Mouse (Mus musculus) heart, adult 18-20 months (tissue): ENCODE measurements at regions not wholly inside any gene's neighbourhood (a gene's known extent, or its start where the extent isn't known, plus 50 kb on each side); places are given as distances from the start of the nearest gene placed in this dataset.
A peak's percentile ranks its signal among the peaks of the same experiment; 100 is the strongest.

Experiments used
- DNase-seq, 2 experiments: peaks; one replicate each; pipeline ENCODE4 v3.0.0; 2021 to 2022; ENCODE audit warnings: mixed read lengths in 1 of 2

- DNase-seq: no peak
Observed at GRCm38 (mm10) chr2:55817273-55817672, 381.5 kb downstream of the Kcnj3 start.

GRCm38 (mm10) chr2:55818220-55818619, 382.4 kb downstream of the Kcnj3 start:
- DNase-seq: peak; percentile 5 to 9

GRCm38 (mm10) chr2:55822726-55823125, 387.0 kb downstream of the Kcnj3 start:
- no peak for DNase-seq

GRCm38 (mm10) chr2:55841521-55841920, 405.8 kb downstream of the Kcnj3 start:
- DNase-seq: peak in 1 of 2 experiments; percentile 28

GRCm38 (mm10) chr2:55846832-55847382, 411.1 kb downstream of the Kcnj3 start:
- DNase-seq: no peak

- DNase-seq: no peak
Observed at GRCm38 (mm10) chr2:55862479-55862878, 426.7 kb downstream of the Kcnj3 start.

GRCm38 (mm10) chr2:55889976-55890375, 454.2 kb downstream of the Kcnj3 start:
- DNase-seq: no peak

GRCm38 (mm10) chr2:55892821-55893535, 457.2 kb downstream of the Kcnj3 start:
- DNase-seq: no peak

- peak in 1 of 2 experiments; percentile 1 for DNase-seq
Observed at GRCm38 (mm10) chr2:55920294-55920693, 484.5 kb downstream of the Kcnj3 start.
